Mouse (Mus musculus) hindbrain, postnatal 0 days (tissue): ENCODE results near the gene Rock2. TPM values are rescaled to one million over a fixed set of nuclear protein-coding genes. Genes with fewer than 3 reads are reported as not detected.

Experiments
- ATAC-seq: fragments of 200-750 bp; cut with Nextera tagmentation; 2 replicates; pipeline ENCODE4 v1.8.0; 2017; ENCODE audit warnings: mild to moderate bottlenecking, moderate TSS enrichment, moderate library complexity
- DNase-seq: peaks from one replicate; pipeline ENCODE4 v3.0.0-alpha.2; 2015; ENCODE audit warnings: low spot score
- H3K27ac ChIP-seq: fragments of 300-500 bp; sonication (generic); 2 replicates; pipeline ENCODE4 v1.5.1; 2014; ENCODE audit warnings: mild to moderate bottlenecking
- H3K27me3 ChIP-seq: fragments of 300-500 bp; sonication (generic); 2 replicates; pipeline ENCODE4 v1.6.1; 2014; ENCODE audit warnings: low read length, mixed read lengths; ENCODE audit not compliant: insufficient read depth
- H3K36me3 ChIP-seq: fragments of 300-500 bp; sonication (generic); 2 replicates; pipeline ENCODE4 v1.6.1; 2014; ENCODE audit warnings: low read length, mixed read lengths; ENCODE audit not compliant: insufficient read depth
- H3K4me1 ChIP-seq: fragments of 300-500 bp; sonication (generic); 2 replicates; pipeline ENCODE4 v1.6.1; 2014; ENCODE audit warnings: antibody characterized with exemption, low read length, mixed read lengths; ENCODE audit not compliant: insufficient read depth
- H3K4me2 ChIP-seq: fragments of 300-500 bp; sonication (generic); 2 replicates; pipeline ENCODE4 v1.6.1; 2014; ENCODE audit warnings: low read depth, mild to moderate bottlenecking, low read length, moderate library complexity, mixed read lengths
- H3K4me3 ChIP-seq: fragments of 300-500 bp; sonication (generic); 2 replicates; pipeline ENCODE4 v1.5.1; 2014; ENCODE audit warnings: low read length
- H3K9ac ChIP-seq: fragments of 300-500 bp; sonication (generic); replicated peaks from 2 replicates; pipeline ENCODE4 v1.6.1; 2014; ENCODE audit warnings: mild to moderate bottlenecking, low read length, moderate library complexity, mixed read lengths
- H3K9me3 ChIP-seq: fragments of 300-500 bp; sonication (generic); 2 replicates; pipeline ENCODE4 v1.6.1; 2016; ENCODE audit warnings: low read length, mixed read lengths
- CTCF ChIP-seq: IDR thresholded peaks from 2 replicates; pipeline ENCODE4 v1.5.1; 2016; ENCODE audit warnings: antibody characterized with exemption, control low read depth, low read depth
- WGBS: fragments of 180-500 bp; shearing (Covaris S2); extraction: QIAGEN DNeasy Blood & Tissue Kit; methylation state at CpG from one replicate; pipeline ENCODE4 v1.1.7; 2014; 5-methylcytosine and 5-hydroxymethylcytosine counted together
- polyA plus RNA-seq: library from polyadenylated mRNA; unstranded; fragments of >200 nt; fragmentation: Nextera tagmentation; extraction: Ambion mirVana; gene quantifications from 2 replicates; pipeline ENCODE4 v1.2.1, GENCODE M21; 2015
- total RNA-seq: library from RNA; depleted of rRNA; stranded (reverse); fragments of >200 nt; gene quantifications from 2 replicates; pipeline ENCODE4 v1.2.3, GENCODE M21; 2014

The Rock2 gene
- total and polyA plus RNA-seq, 2 experiments from 2014 or later = 12.7 to 20.9 TPM

DNA sequence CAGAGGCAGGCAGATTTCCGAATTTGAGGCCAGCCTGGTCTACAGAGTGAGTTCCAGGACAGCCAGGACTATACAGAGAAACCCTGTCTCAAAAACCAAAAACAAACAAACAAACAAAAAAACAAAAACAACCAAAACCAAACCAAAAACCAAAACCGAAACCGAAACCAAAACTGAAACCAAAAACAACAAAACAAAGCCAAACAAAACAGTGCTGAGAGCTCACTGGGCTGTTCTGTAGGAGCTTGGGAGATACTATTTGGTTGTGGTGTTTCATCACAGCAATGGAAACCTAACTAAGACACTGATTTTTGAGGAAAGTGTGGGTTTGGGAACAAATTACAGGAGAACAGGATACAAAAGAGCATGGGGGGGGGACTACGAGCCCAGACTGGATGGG, 127.5 kb downstream of the Rock2 start:
- DNase-seq (no peak), ATAC-seq (no peak)
- H3K36me3 ChIP-seq = no peaks in the 10 kb centered on the region
- H3K27ac ChIP-seq = no peak overlapping the region
- WGBS = 83% methylated on average over 4 of the region's 4 CpGs
- H3K9ac ChIP-seq = no peak overlapping the region
- H3K4me1 ChIP-seq = no peaks in the 10 kb centered on the region
- H3K4me2 ChIP-seq = no peak overlapping the region
- no peaks in the 10 kb centered on the region for H3K9me3 ChIP-seq
- no peaks in the 10 kb centered on the region for H3K27me3 ChIP-seq
- TF ChIP-seq CTCF = no peak
- no peak overlapping the region for H3K4me3 ChIP-seq

DNA sequence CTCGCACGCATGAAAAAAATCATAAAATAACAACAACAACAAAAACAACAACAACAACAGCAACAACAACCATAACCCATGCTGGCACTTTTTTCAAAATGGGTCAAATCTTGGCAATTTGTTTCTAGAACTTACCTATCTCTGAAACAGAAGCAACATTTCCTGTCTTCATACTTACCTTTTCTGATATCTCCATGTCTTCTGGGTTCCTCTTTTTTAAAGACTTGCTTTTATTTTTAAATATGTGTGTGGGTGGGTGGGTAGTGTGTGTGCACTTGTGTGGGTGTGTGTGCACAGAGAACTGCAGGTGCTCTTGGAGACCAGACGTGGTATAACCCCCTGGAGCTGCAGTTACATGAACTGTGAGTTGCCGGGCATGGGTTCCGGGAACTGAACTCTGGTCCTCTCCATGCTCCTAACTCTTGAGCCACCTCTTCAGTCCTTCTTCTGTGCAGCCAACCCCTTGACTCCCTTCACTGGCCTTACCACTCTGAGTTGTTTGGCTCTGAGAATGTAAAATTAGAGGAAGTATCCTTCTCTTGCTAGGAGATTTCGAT, 129.9 kb downstream of the Rock2 start:
- no peak for ATAC-seq
- 90% methylated on average over 6 of the region's 6 CpGs for WGBS
- no peak for TF ChIP-seq CTCF

GRCm38 (mm10) chr12:17032694-17033463, 138.2 kb downstream of the Rock2 start:
- H3K4me3 ChIP-seq = no peak overlapping the region
- H3K9me3 ChIP-seq = no peaks in the 10 kb centered on the region
- H3K4me2 ChIP-seq = no peak overlapping the region
- DNase-seq = peak; percentile 95
- peak; percentile 90 for TF ChIP-seq CTCF
- no peaks in the 10 kb centered on the region for H3K36me3 ChIP-seq
- H3K4me1 ChIP-seq = no peaks in the 10 kb centered on the region; the same call in none of the 2 replicates
- no peak overlapping the region for H3K9ac ChIP-seq
- ATAC-seq = peak; percentile 60
- H3K27ac ChIP-seq = no peak overlapping the region
- 44% methylated on average over 13 of the region's 13 CpGs for WGBS
- no peaks in the 10 kb centered on the region for H3K27me3 ChIP-seq

More for the DNA sequence above, 129.9 kb downstream of the Rock2 start:
- H3K27ac ChIP-seq = no peak overlapping the region
- H3K9ac ChIP-seq = no peak overlapping the region
- H3K36me3 ChIP-seq = no peaks in the 10 kb centered on the region
- no peaks in the 10 kb centered on the region for H3K9me3 ChIP-seq
- no peaks in the 10 kb centered on the region for H3K27me3 ChIP-seq
- DNase-seq = no peak
- H3K4me1 ChIP-seq = no peaks in the 10 kb centered on the region
- no peak overlapping the region for H3K4me3 ChIP-seq
- no peak overlapping the region for H3K4me2 ChIP-seq

- ATAC-seq (peak; percentile 11; the same call in 1 of the 2 replicates), DNase-seq (no peak)
- Histone ChIP-seq H3K9me3 (no peaks in the 10 kb centered on the region), H3K4me2 (no peak overlapping the region), H3K4me3 (no peak overlapping the region), H3K4me1 (no peaks in the 10 kb centered on the region; the same call in none of the 2 replicates), H3K27me3 (no peaks in the 10 kb centered on the region), H3K27ac (no peak overlapping the region), H3K9ac (no peak overlapping the region), H3K36me3 (no peaks in the 10 kb centered on the region)
- no peak for TF ChIP-seq CTCF
- 66% methylated on average over 9 of the region's 9 CpGs for WGBS
Observed at GRCm38 (mm10) chr12:17033464-17033841, 138.8 kb downstream of the Rock2 start.

DNA sequence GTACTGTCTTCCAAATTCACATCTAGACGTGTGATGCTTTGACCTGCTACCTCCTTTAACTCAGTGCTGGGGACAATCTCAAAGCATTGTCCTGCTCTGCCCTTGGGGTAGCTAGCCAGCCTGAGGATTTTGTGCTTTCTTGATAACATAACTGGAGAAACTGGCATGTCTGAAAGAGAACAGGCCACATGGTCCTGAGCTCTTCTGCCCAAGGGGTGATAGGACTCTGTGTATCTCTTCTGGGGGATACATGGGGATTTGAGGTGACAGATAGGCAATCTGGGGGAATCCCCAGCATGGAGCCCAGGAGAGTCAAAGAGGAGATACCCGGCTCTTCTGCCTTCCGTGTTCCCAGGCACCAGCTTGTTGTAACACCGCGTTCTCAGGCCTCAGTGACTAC, 140.0 kb downstream of the Rock2 start:
- H3K36me3 ChIP-seq = no peaks in the 10 kb centered on the region
- ATAC-seq = no peak
- H3K9ac ChIP-seq = no peak overlapping the region
- no peaks in the 10 kb centered on the region for H3K9me3 ChIP-seq
- no peaks in the 10 kb centered on the region for H3K27me3 ChIP-seq
- no peaks in the 10 kb centered on the region; the same call in none of the 2 replicates for H3K4me1 ChIP-seq
- TF ChIP-seq CTCF = no peak
- no peak overlapping the region for H3K4me3 ChIP-seq
- 84% methylated on average over 5 of the region's 5 CpGs for WGBS
- DNase-seq = no peak
- H3K27ac ChIP-seq = no peak overlapping the region
- H3K4me2 ChIP-seq = no peak overlapping the region

GRCm38 (mm10) chr12:17035128-17035527, 140.4 kb downstream of the Rock2 start:
- Histone ChIP-seq H3K27me3 (no peaks in the 10 kb centered on the region), H3K36me3 (no peaks in the 10 kb centered on the region), H3K4me1 (no peaks in the 10 kb centered on the region; the same call in none of the 2 replicates), H3K4me2 (no peak overlapping the region), H3K27ac (no peak overlapping the region), H3K9ac (no peak overlapping the region), H3K4me3 (no peak overlapping the region), H3K9me3 (no peaks in the 10 kb centered on the region)
- no peak for DNase-seq
- peak; percentile 44 for TF ChIP-seq CTCF
- ATAC-seq = no peak
- 70% methylated on average over 2 of the region's 2 CpGs for WGBS

GRCm38 (mm10) chr12:17036532-17036931, 141.8 kb downstream of the Rock2 start:
- H3K9me3 ChIP-seq = no peaks in the 10 kb centered on the region
- H3K27me3 ChIP-seq = no peaks in the 10 kb centered on the region
- TF ChIP-seq CTCF = no peak
- 46% methylated on average over 9 of the region's 9 CpGs for WGBS
- H3K27ac ChIP-seq = no peak overlapping the region
- ATAC-seq (no peak), DNase-seq (no peak)
- no peak overlapping the region for H3K4me3 ChIP-seq
- no peaks in the 10 kb centered on the region; the same call in none of the 2 replicates for H3K4me1 ChIP-seq
- H3K9ac ChIP-seq = no peak overlapping the region
- H3K4me2 ChIP-seq = 0 out of 2 replicates have a peak overlapping the region, but pooled peaks have one; percentile 1
- H3K36me3 ChIP-seq = no peaks in the 10 kb centered on the region
